Mouse (Mus musculus) lung, postnatal 0 days (tissue): Measurements from ENCODE around the gene Ptprg. TPM values are rescaled to one million over a fixed set of nuclear protein-coding genes. Genes with fewer than 3 reads are reported as not detected.

Source experiments
- ATAC-seq: fragments of 200-750 bp; cut with Nextera tagmentation; 2 replicates; pipeline ENCODE4 v1.8.0; 2017; ENCODE audit warnings: moderate library complexity
- DNase-seq: peaks from one replicate; pipeline ENCODE4 v3.0.0-alpha.2; 2016; ENCODE audit warnings: low spot score
- H3K27ac ChIP-seq: fragments of 300-500 bp; sonication (generic); 2 replicates; pipeline ENCODE4 v1.5.1; 2014; ENCODE audit warnings: antibody characterized with exemption, mild to moderate bottlenecking, low read length, mixed read lengths
- H3K27me3 ChIP-seq: fragments of 300-500 bp; sonication (generic); replicated peaks from 2 replicates; pipeline ENCODE4 v1.6.1; 2014; ENCODE audit warnings: low read length, mixed read lengths; ENCODE audit not compliant: insufficient read depth
- H3K36me3 ChIP-seq: fragments of 300-500 bp; sonication (generic); 2 replicates; pipeline ENCODE4 v1.6.1; 2014; ENCODE audit warnings: low read length, mixed read lengths; ENCODE audit not compliant: insufficient read depth
- H3K4me1 ChIP-seq: fragments of 300-500 bp; sonication (generic); 2 replicates; pipeline ENCODE4 v1.6.1; 2014; ENCODE audit warnings: antibody characterized with exemption, low read depth, low read length, mixed read lengths; ENCODE audit not compliant: insufficient read depth
- H3K4me2 ChIP-seq: fragments of 300-500 bp; sonication (generic); replicated peaks from 2 replicates; pipeline ENCODE4 v1.6.1; 2014; ENCODE audit warnings: low read depth, mild to moderate bottlenecking, low read length, moderate library complexity, mixed read lengths
- H3K4me3 ChIP-seq: fragments of 300-500 bp; sonication (generic); 2 replicates; pipeline ENCODE4 v1.5.1; 2014; ENCODE audit warnings: low read depth, low read length
- H3K9ac ChIP-seq: fragments of 300-500 bp; sonication (generic); replicated peaks from 2 replicates; pipeline ENCODE4 v1.6.1; 2014; ENCODE audit warnings: low read depth, mild to moderate bottlenecking
- H3K9me3 ChIP-seq: fragments of 300-500 bp; sonication (generic); 2 replicates; pipeline ENCODE4 v1.6.1; 2016; ENCODE audit warnings: low read length, mixed read lengths
- CTCF ChIP-seq: IDR thresholded peaks from 2 replicates; pipeline ENCODE4 v1.5.1; 2016; ENCODE audit warnings: antibody characterized with exemption, mild to moderate bottlenecking
- EP300 ChIP-seq: IDR thresholded peaks from 2 replicates; pipeline ENCODE4 v1.6.1; 2016; ENCODE audit warnings: antibody characterized with exemption, mild to moderate bottlenecking, control low read depth
- WGBS: fragments of 180-500 bp; shearing (Covaris S2); extraction: QIAGEN DNeasy Blood & Tissue Kit; methylation state at CpG from one replicate; pipeline ENCODE4 v1.1.7; 2014; 5-methylcytosine and 5-hydroxymethylcytosine counted together
- polyA plus RNA-seq: library from polyadenylated mRNA; unstranded; fragments of >200 nt; fragmentation: Nextera tagmentation; extraction: Ambion mirVana; gene quantifications from 2 replicates; pipeline ENCODE4 v1.2.1, GENCODE M21; 2015

Ptprg gene
- polyA plus RNA-seq, 1 experiment from 2014 or later, result 19.4 TPM

GRCm38 (mm10) chr14:12082131-12082921, 529.0 kb downstream of the Ptprg start:
- Histone ChIP-seq H3K4me2 (no peak overlapping the region), H3K4me1 (peaks cover 6% of the 10 kb centered on the region; the same call in 1 of the 2 replicates), H3K9me3 (no peaks in the 10 kb centered on the region), H3K36me3 (no peaks in the 10 kb centered on the region), H3K9ac (no peak overlapping the region), H3K27ac (no peak overlapping the region), H3K27me3 (no peaks in the 10 kb centered on the region; the same call in 1 of the 2 replicates), H3K4me3 (no peak overlapping the region)
- DNase-seq, result peak; percentile 39
- 58% methylated on average over 6 of the region's 6 CpGs for WGBS
- ATAC-seq, result no peak
- TF ChIP-seq EP300, result no peak

GRCm38 (mm10) chr14:12084076-12084475, 530.7 kb downstream of the Ptprg start:
- TF ChIP-seq CTCF, result no peak
- TF ChIP-seq EP300, result no peak
- Histone ChIP-seq H3K9ac (no peak overlapping the region), H3K4me2 (no peak overlapping the region), H3K9me3 (no peaks in the 10 kb centered on the region), H3K4me1 (peaks cover 6% of the 10 kb centered on the region; the same call in 1 of the 2 replicates), H3K4me3 (no peak overlapping the region), H3K27ac (no peak overlapping the region), H3K36me3 (no peaks in the 10 kb centered on the region), H3K27me3 (no peaks in the 10 kb centered on the region)
- DNase-seq (no peak), ATAC-seq (no peak)
- 93% methylated on average over 4 of the region's 4 CpGs for WGBS

GRCm38 (mm10) chr14:12085078-12085477, 531.7 kb downstream of the Ptprg start:
- TF ChIP-seq CTCF (no peak), EP300 (no peak)
- Histone ChIP-seq H3K9ac (no peak overlapping the region), H3K27me3 (no peaks in the 10 kb centered on the region), H3K9me3 (no peaks in the 10 kb centered on the region), H3K4me3 (no peak overlapping the region), H3K36me3 (no peaks in the 10 kb centered on the region), H3K4me1 (peaks cover 6% of the 10 kb centered on the region; the same call in 1 of the 2 replicates), H3K27ac (no peak overlapping the region), H3K4me2 (no peak overlapping the region)
- no peak for DNase-seq
- ATAC-seq, result no peak
- WGBS, result 82% methylated on average over 4 of the region's 4 CpGs

- WGBS, result 17% methylated on average over 5 of the region's 5 CpGs
- ATAC-seq, result peak; percentile 52
Measured at GRCm38 (mm10) chr14:12086167-12086566, 532.8 kb downstream of the Ptprg start.

GRCm38 (mm10) chr14:12089954-12090353, 536.6 kb downstream of the Ptprg start:
- Histone ChIP-seq H3K9ac (no peak overlapping the region), H3K9me3 (no peaks in the 10 kb centered on the region), H3K36me3 (no peaks in the 10 kb centered on the region), H3K27me3 (no peaks in the 10 kb centered on the region), H3K4me1 (peaks cover 6% of the 10 kb centered on the region; the same call in 1 of the 2 replicates), H3K27ac (no peak overlapping the region), H3K4me3 (no peak overlapping the region), H3K4me2 (no peak overlapping the region)
- no peak for TF ChIP-seq EP300
- no peak; the same call in 1 of the 2 replicates for TF ChIP-seq CTCF
- ATAC-seq (no peak), DNase-seq (no peak)

More at GRCm38 (mm10) chr14:12086167-12086566, 532.8 kb downstream of the Ptprg start:
- no peaks in the 10 kb centered on the region for H3K27me3 ChIP-seq
- DNase-seq, result peak; percentile 61
- no peaks in the 10 kb centered on the region for H3K9me3 ChIP-seq
- H3K36me3 ChIP-seq, result no peaks in the 10 kb centered on the region
- no peak overlapping the region for H3K9ac ChIP-seq
- H3K4me2 ChIP-seq, result no peak overlapping the region
- H3K4me3 ChIP-seq, result no peak overlapping the region
- H3K4me1 ChIP-seq, result peaks cover 6% of the 10 kb centered on the region; the same call in 1 of the 2 replicates
- H3K27ac ChIP-seq, result no peak overlapping the region
- no peak for TF ChIP-seq CTCF

GRCm38 (mm10) chr14:12091730-12092129, 538.4 kb downstream of the Ptprg start:
- ATAC-seq, result no peak
- H3K9me3 ChIP-seq, result no peaks in the 10 kb centered on the region
- H3K27me3 ChIP-seq, result no peaks in the 10 kb centered on the region
- DNase-seq, result no peak
- H3K36me3 ChIP-seq, result no peaks in the 10 kb centered on the region
- TF ChIP-seq CTCF (no peak), EP300 (no peak)
- H3K9ac ChIP-seq, result no peak overlapping the region
- no peak overlapping the region for H3K4me2 ChIP-seq
- H3K4me3 ChIP-seq, result no peak overlapping the region
- WGBS, result 86% methylated on average over 3 of the region's 3 CpGs
- no peak overlapping the region for H3K27ac ChIP-seq
- H3K4me1 ChIP-seq, result no peaks in the 10 kb centered on the region
